Mouse (Mus musculus): ENCODE measurements around the gene Nphp4. TPM values are rescaled to one million over a fixed set of nuclear protein-coding genes. Genes with fewer than 3 reads are reported as not detected.

The Nphp4 gene
- polyA plus RNA-seq, 1 experiment, result 3.1 TPM

DNA sequence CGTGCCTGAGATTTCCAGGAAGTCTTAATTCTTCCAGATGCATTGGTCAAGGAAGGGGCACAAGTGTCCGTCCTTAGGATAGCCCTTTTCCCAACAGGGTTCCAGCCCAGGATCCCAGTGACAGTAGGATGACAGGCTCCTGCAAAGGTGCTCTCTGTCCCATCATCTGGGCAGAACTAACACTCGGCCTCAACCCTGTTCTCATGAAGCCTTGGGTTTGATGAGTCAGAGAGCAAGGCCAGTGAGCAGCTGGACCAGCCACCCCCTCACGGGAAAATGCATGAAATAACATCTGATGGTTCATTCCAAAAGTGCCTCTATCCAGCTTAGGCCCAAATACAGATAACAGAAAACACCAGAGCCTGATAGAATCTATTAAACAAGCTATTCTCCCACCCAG, 103.5 kb downstream of the Nphp4 start:
- WGBS, result 53% methylated on average over 4 of the region's 4 CpGs
- H3K4me3 ChIP-seq (replicated peaks; ENCODE audit: extremely low read depth, low read depth, low read length), result no peak overlapping the region
- no peak for DNase-seq
- TF ChIP-seq CTCF (IDR thresholded peaks at IDR 0.05; ENCODE audit: insufficient read depth, low read length) (no peak), POLR2A (IDR thresholded peaks at IDR 0.05; ENCODE audit: borderline replicate concordance, extremely low read depth, low read depth, low read length) (no peak)
- H3K4me1 ChIP-seq (ENCODE audit: control insufficient read depth, insufficient read depth, low read length), result no peaks in the 10 kb centered on the region

DNA sequence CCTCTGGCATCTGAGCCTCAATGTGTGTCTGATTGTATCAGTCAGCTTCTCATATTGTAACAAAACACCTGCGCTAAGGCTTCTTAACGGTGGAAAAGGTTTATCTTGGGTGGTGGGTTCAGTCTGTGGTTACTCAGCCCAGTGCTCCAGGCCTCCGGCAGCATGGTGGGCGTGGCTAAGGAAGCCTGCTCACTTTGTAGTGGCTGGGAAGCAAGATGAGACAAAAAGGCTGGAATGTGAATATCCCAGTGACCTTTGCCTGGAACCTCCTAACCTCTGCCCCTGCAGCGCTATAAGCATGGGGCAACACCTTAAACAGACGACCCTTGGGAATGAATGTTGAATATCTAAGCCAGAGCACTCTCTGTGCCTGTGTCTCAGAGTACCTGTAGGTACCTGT, 105.7 kb downstream of the Nphp4 start:
- no peaks in the 10 kb centered on the region for H3K4me1 ChIP-seq (ENCODE audit: control insufficient read depth, insufficient read depth, low read length)
- DNase-seq, result no peak
- 36% methylated on average over 6 of the region's 6 CpGs for WGBS
- TF ChIP-seq CTCF (IDR thresholded peaks at IDR 0.05; ENCODE audit: insufficient read depth, low read length), result no peak
- no peak for TF ChIP-seq POLR2A (IDR thresholded peaks at IDR 0.05; ENCODE audit: borderline replicate concordance, extremely low read depth, low read depth, low read length)
- H3K4me3 ChIP-seq (replicated peaks; ENCODE audit: extremely low read depth, low read depth, low read length), result no peak overlapping the region

DNA sequence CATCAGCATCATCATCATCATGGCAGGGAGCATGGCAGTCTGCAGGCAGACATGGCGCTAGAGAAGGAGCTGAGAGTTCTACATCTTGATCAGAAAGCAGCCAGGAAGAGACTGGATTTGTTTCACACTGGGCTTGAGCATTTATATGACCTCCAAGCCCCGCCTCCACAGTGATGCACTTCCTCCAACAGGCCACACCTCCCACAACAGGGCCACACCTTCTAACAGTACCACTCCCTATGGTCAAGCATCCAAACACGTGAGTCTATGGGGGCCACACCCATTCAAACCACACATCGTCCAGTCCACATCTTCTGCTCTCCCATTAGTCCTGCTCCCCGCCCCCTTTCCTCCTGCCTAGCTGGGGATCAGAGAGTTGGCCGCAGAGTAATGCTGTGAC, 107.1 kb downstream of the Nphp4 start:
- no peak for TF ChIP-seq POLR2A (IDR thresholded peaks at IDR 0.05; ENCODE audit: borderline replicate concordance, extremely low read depth, low read depth, low read length)
- no peak for TF ChIP-seq CTCF (IDR thresholded peaks at IDR 0.05; ENCODE audit: insufficient read depth, low read length)
- 63% methylated on average over 6 of the region's 6 CpGs for WGBS

DNA sequence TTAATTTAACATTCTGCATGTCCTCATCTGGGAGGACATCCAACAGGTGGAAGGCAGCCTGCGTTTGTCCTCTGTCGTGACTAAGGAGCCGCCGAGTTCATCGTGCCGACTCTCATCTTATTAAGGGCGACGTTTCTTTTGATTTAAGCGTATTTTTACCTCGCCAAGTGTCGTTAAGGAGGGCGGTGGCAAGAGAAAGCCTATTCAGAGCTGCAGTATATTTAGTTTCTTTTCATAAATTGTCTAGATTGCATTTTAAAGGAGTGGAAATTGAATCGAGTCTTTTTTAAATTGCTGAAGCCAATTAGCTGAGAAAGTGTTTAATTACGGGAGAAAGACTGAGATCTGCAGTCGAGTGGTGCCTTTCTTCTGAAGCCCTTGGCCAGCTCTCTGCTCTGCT, 109.0 kb downstream of the Nphp4 start:
- TF ChIP-seq CTCF (IDR thresholded peaks at IDR 0.05; ENCODE audit: insufficient read depth, low read length) (no peak), POLR2A (IDR thresholded peaks at IDR 0.05; ENCODE audit: borderline replicate concordance, extremely low read depth, low read depth, low read length) (no peak)
- 76% methylated on average over 15 of the region's 15 CpGs for WGBS
- DNase-seq, result no peak

More for the DNA sequence above, 107.1 kb downstream of the Nphp4 start:
- no peaks in the 10 kb centered on the region for H3K4me1 ChIP-seq (ENCODE audit: control insufficient read depth, insufficient read depth, low read length)
- H3K4me3 ChIP-seq (replicated peaks; ENCODE audit: extremely low read depth, low read depth, low read length), result no peak overlapping the region
- DNase-seq, result no peak

DNA sequence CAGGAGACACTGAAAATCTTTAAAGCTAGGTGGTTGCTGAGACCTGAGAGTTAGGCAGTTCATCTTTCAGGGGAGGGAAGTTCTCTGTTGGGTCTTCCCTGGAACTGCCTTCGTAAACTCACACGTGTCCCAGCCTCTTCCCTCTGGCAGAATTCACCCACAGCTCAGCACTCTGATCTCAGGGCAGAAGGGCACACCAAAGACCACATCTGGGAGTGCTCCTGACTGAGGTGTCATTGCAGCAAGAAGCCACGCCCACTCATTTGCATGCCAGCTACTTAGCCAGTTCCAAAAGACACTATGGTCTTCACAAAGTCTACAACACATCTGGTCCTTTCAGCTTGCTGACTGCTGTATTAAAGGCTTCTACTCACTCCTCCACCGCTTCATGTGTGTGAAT, 109.7 kb downstream of the Nphp4 start:
- H3K4me1 ChIP-seq (ENCODE audit: control insufficient read depth, insufficient read depth, low read length), result no peaks in the 10 kb centered on the region
- WGBS, result 26% methylated on average over 4 of the region's 4 CpGs
- no peak overlapping the region for H3K4me3 ChIP-seq (replicated peaks; ENCODE audit: extremely low read depth, low read depth, low read length)
- TF ChIP-seq CTCF (IDR thresholded peaks at IDR 0.05; ENCODE audit: insufficient read depth, low read length), result no peak
- no peak for DNase-seq

More for the DNA sequence above, 109.0 kb downstream of the Nphp4 start:
- Histone ChIP-seq H3K4me1 (ENCODE audit: control insufficient read depth, insufficient read depth, low read length) (no peaks in the 10 kb centered on the region), H3K4me3 (replicated peaks; ENCODE audit: extremely low read depth, low read depth, low read length) (no peak overlapping the region)

DNA sequence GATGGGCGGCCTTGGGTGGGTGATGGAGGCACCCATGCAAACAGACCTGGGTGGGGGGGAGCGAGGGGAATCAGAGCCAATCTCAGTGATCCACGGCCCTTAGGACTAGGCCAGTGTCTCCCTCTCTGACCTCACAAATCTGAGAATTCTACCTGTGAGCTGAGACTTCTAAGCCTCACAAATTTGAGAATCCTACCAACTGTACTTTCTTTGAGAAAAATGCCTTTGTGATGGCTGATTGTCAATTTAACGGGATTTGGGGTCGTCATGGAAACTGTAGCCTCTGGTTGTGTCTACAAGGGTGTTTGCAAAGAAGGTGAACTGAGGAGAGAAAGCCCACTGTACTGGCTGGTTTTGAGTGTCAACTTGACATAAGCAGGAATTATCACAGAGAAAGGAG, 127.8 kb downstream of the Nphp4 start:
- H3K4me3 ChIP-seq (replicated peaks; ENCODE audit: extremely low read depth, low read depth, low read length), result no peak overlapping the region
- DNase-seq, result no peak
- 81% methylated on average over 5 of the region's 5 CpGs for WGBS
- no peak for TF ChIP-seq CTCF (IDR thresholded peaks at IDR 0.05; ENCODE audit: insufficient read depth, low read length)
- H3K4me1 ChIP-seq (ENCODE audit: control insufficient read depth, insufficient read depth, low read length), result no peaks in the 10 kb centered on the region

DNA sequence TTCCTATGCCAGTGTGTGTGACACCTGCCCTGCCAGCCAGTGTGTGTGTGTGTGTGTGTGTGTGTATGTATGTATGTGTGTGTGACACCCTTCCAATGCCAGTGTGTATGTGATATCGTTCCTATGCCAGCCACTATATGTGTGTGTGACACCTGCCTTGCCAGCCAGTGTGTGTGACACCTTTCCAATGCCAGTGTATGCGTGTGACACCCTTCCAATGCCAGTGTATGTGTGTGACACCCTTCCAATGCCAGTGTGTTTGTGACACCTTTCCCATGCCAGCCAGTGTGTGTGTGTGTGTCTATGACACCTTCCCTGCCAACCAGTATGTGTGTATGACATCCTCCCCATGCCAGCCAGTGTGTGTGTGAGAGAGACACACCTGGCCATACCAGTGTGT, 132.7 kb downstream of the Nphp4 start:
- WGBS, result 80% methylated on average over 2 of the region's 2 CpGs
- no peak overlapping the region for H3K4me3 ChIP-seq (replicated peaks; ENCODE audit: extremely low read depth, low read depth, low read length)
- DNase-seq, result no peak
- TF ChIP-seq CTCF (IDR thresholded peaks at IDR 0.05; ENCODE audit: insufficient read depth, low read length) (no peak), POLR2A (IDR thresholded peaks at IDR 0.05; ENCODE audit: borderline replicate concordance, extremely low read depth, low read depth, low read length) (no peak)
- H3K4me1 ChIP-seq (ENCODE audit: control insufficient read depth, insufficient read depth, low read length), result no peaks in the 10 kb centered on the region

DNA sequence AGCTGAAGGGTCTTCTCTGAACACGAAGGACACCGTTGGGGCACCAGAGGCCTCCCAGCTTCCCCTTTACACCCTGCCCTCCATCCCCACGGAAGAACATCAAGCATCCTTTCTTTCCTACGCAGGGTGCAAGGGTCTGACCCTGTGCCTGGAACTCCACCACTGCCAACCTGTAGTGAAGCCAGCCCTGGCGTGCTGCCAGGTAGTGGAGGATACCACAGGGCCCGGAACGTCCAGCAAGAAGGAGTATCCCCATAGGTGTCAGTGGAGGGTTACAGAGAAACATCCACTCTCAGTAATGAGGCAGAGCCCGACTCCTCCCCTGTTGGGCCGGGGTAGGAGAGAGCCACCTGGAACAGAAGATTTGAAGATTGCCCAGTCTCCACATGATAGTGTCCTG, 133.5 kb downstream of the Nphp4 start:
- Histone ChIP-seq H3K4me1 (ENCODE audit: control insufficient read depth, insufficient read depth, low read length) (no peaks in the 10 kb centered on the region), H3K4me3 (replicated peaks; ENCODE audit: extremely low read depth, low read depth, low read length) (no peak overlapping the region)
- no peak for DNase-seq
- WGBS, result 70% methylated on average over 9 of the region's 9 CpGs
- TF ChIP-seq CTCF (IDR thresholded peaks at IDR 0.05; ENCODE audit: insufficient read depth, low read length) (no peak), POLR2A (IDR thresholded peaks at IDR 0.05; ENCODE audit: borderline replicate concordance, extremely low read depth, low read depth, low read length) (no peak)

Other genes with a start within 250 kb of the Nphp4 start
- 40.0 and 45.6 TPM in 2 replicates for gene Gpr153, start 202.5 kb upstream of the Nphp4 start, polyA plus RNA-seq (2012; rRNA removed)
- gene Hes3, start 185.0 kb upstream of the Nphp4 start, polyA plus RNA-seq (2012; rRNA removed), result 0.09 TPM in 1 of 2 replicates, not detected in the other
- gene Icmt, start 179.5 kb upstream of the Nphp4 start, polyA plus RNA-seq (2012; rRNA removed), result 32.2 and 36.4 TPM in 2 replicates
- 5.8 and 5.9 TPM in 2 replicates for gene Rnf207, start 157.7 kb upstream of the Nphp4 start, polyA plus RNA-seq (2012; rRNA removed)
- gene Rpl22, start 151.0 kb upstream of the Nphp4 start, polyA plus RNA-seq (2012; rRNA removed), result 20.3 and 43.0 TPM in 2 replicates
- 0.85 and 0.99 TPM in 2 replicates for gene Chd5, start 138.1 kb upstream of the Nphp4 start, polyA plus RNA-seq (2012; rRNA removed)
- 6.9 and 8.6 TPM in 2 replicates for gene Kcnab2, start 1.2 kb downstream of the Nphp4 start, polyA plus RNA-seq (2012; rRNA removed)